ENCODE assay signal across 22 mouse cellular contexts in genomic region chr2:104605560-104605959, GRCm38 (mm10). TPM values are rescaled to one million over a fixed set of nuclear protein-coding genes. Genes with fewer than 3 reads are reported as not detected.
DNase-seq lines count a peak whose midpoint lies in the region; ATAC-seq and TF ChIP-seq lines count a peak whose summit lies in the region.
"Had no signal": no experiment of that assay in that cellular context is flagged by ENCODE, and none has a peak within 500 bp of the region (broad histone marks: within the 10 kb centered on the region; RNA-seq: fewer than 3 reads in every experiment).

No protein-coding gene starts in this region.

- DNase-seq in kidney, adult 9 months, result peak; percentile 45
- no peak for DNase-seq in liver
- DNase-seq in liver, postnatal 0 days, result no peak
- no peak for DNase-seq in left cerebral cortex, adult 11 months (ENCODE audit: low spot score)
- DNase-seq: adrenal gland, adult 2 months; adrenal gland, postnatal 14 days; cerebellum, adult 11 months; cerebellum, adult 2 months; cerebellum, adult 9-11 months; cerebellum, postnatal 25 days; forebrain, postnatal 0 days; gastrocnemius, adult 2 months; gastrocnemius, postnatal 14 days; heart, adult 11 months had no signal

- WGBS in kidney, embryonic 16.5 days, result 84% methylated on average over 1 of the region's 1 CpGs
- WGBS in liver, embryonic 15.5 days (ENCODE audit: insufficient replicate concordance), result 67% methylated on average over 1 of the region's 1 CpGs
- WGBS in liver, postnatal 0 days (ENCODE audit: insufficient replicate concordance), result 73% methylated on average over 1 of the region's 1 CpGs

- H3K4me3 ChIP-seq in kidney, embryonic 16.5 days (ENCODE audit: low read length), result no peak overlapping the region
- no peak overlapping the region for H3K4me3 ChIP-seq in liver, embryonic 15.5 days (replicated peaks)
- H3K4me3 ChIP-seq in liver, postnatal 0 days (ENCODE audit: low read depth, low read length), result no peak overlapping the region
- H3K4me3 ChIP-seq: embryonic facial prominence, embryonic 12.5 days; embryonic facial prominence, embryonic 15.5 days; gastrocnemius, adult 2 months; hindbrain, embryonic 12.5 days had no signal

- 0 out of 2 replicates have a peak, but pooled peaks cover 2% of the 10 kb centered on the region for H3K36me3 ChIP-seq in kidney, embryonic 16.5 days (ENCODE audit: insufficient read depth, low read length)
- H3K36me3 ChIP-seq in liver, embryonic 15.5 days (replicated peaks), result peaks cover 14% of the 10 kb centered on the region
- peaks cover 9% of the 10 kb centered on the region; the same call in 1 of the 2 replicates for H3K36me3 ChIP-seq in liver, postnatal 0 days (replicated peaks; ENCODE audit: insufficient read depth, low read length)
- H3K36me3 ChIP-seq: embryonic facial prominence, embryonic 12.5 days had no signal

- no peaks in the 10 kb centered on the region for H3K4me1 ChIP-seq in kidney, embryonic 16.5 days (ENCODE audit: insufficient read depth, low read length)
- no peaks in the 10 kb centered on the region; the same call in 1 of the 2 replicates for H3K4me1 ChIP-seq in liver, embryonic 15.5 days (replicated peaks)
- H3K4me1 ChIP-seq in liver, postnatal 0 days (ENCODE audit: insufficient read depth), result no peaks in the 10 kb centered on the region
- H3K4me1 ChIP-seq: embryonic facial prominence, embryonic 12.5 days; embryonic facial prominence, embryonic 15.5 days; hindbrain, embryonic 12.5 days had no signal

- H3K27me3 ChIP-seq in kidney, embryonic 16.5 days (ENCODE audit: insufficient read depth, low read length), result no peaks in the 10 kb centered on the region
- H3K27me3 ChIP-seq in liver, embryonic 15.5 days, result no peaks in the 10 kb centered on the region
- H3K27me3 ChIP-seq in liver, postnatal 0 days (ENCODE audit: insufficient read depth, low read length), result no peaks in the 10 kb centered on the region
- H3K27me3 ChIP-seq: embryonic facial prominence, embryonic 12.5 days; embryonic facial prominence, embryonic 15.5 days; hindbrain, embryonic 12.5 days had no signal

- H3K4me2 ChIP-seq in kidney, embryonic 16.5 days (replicated peaks; ENCODE audit: low read depth, low read length), result no peak overlapping the region
- no peak overlapping the region for H3K4me2 ChIP-seq in liver, embryonic 15.5 days
- no peak overlapping the region for H3K4me2 ChIP-seq in liver, postnatal 0 days (ENCODE audit: low read depth, low read length)
- H3K4me2 ChIP-seq: embryonic facial prominence, embryonic 12.5 days; embryonic facial prominence, embryonic 15.5 days; heart, embryonic 11.5 days; hindbrain, embryonic 12.5 days had no signal

- no peak overlapping the region for H3K9ac ChIP-seq in kidney, embryonic 16.5 days (replicated peaks; ENCODE audit: low read length)
- H3K9ac ChIP-seq in liver, embryonic 15.5 days, result no peak overlapping the region
- H3K9ac ChIP-seq in liver, postnatal 0 days (replicated peaks), result no peak overlapping the region
- H3K9ac ChIP-seq: embryonic facial prominence, embryonic 12.5 days; embryonic facial prominence, embryonic 15.5 days; forebrain, postnatal 0 days; hindbrain, embryonic 12.5 days had no signal

- no peak for TF ChIP-seq CTCF in liver, postnatal 0 days (IDR thresholded peaks at IDR 0.05; ENCODE audit: low read depth)

- H3K9me3 ChIP-seq in kidney, embryonic 16.5 days (ENCODE audit: low read length), result no peaks in the 10 kb centered on the region
- H3K9me3 ChIP-seq in liver, embryonic 15.5 days (replicated peaks), result no peaks in the 10 kb centered on the region
- H3K9me3 ChIP-seq in liver, postnatal 0 days (ENCODE audit: low read length), result no peaks in the 10 kb centered on the region
- H3K9me3 ChIP-seq: embryonic facial prominence, embryonic 12.5 days; embryonic facial prominence, embryonic 15.5 days; hindbrain, embryonic 12.5 days had no signal

- no peak overlapping the region for H3K27ac ChIP-seq in kidney, embryonic 16.5 days (ENCODE audit: low read length)
- no peak overlapping the region for H3K27ac ChIP-seq in liver, embryonic 15.5 days (replicated peaks)
- H3K27ac ChIP-seq in liver, postnatal 0 days (ENCODE audit: low read depth), result peak overlapping the region; percentile 31; the same call in 1 of the 2 replicates
- H3K27ac ChIP-seq: embryonic facial prominence, embryonic 12.5 days; embryonic facial prominence, embryonic 15.5 days; gastrocnemius, adult 2 months; hindbrain, embryonic 12.5 days had no signal

- TF ChIP-seq EP300 in liver, postnatal 0 days (IDR thresholded peaks at IDR 0.05; ENCODE audit: low read depth), result no peak

- no peak for ATAC-seq in kidney, embryonic 16.5 days (ENCODE audit: low FRiP score, low TSS enrichment)
- ATAC-seq in liver, embryonic 15.5 days (ENCODE audit: insufficient read depth), result peak; percentile 25; the same call in 1 of the 2 replicates
- peak; percentile 51; the same call in 1 of the 2 replicates for ATAC-seq in liver, postnatal 0 days
- ATAC-seq: CD4-positive, CD25-positive, alpha-beta regulatory T cell, adult 4 months; forebrain, embryonic 14.5 days; forebrain, postnatal 0 days had no signal

RNA-seq across cellular contexts. Expression of gene Cstf3, which starts 15.2 kb away (rescaled TPM):
- 62.9 and 74.6 TPM in 2 replicates for polyA plus RNA-seq in kidney, embryonic 16.5 days (2015; fragmentation: Nextera tagmentation; extraction: Ambion mirVana)
- polyA plus RNA-seq in liver, embryonic 15.5 days (2015; fragmentation: Nextera tagmentation; extraction: Ambion mirVana), result 22.7 and 24.9 TPM in 2 replicates
- polyA plus RNA-seq in liver, postnatal 0 days (2015; fragmentation: Nextera tagmentation; extraction: Ambion mirVana), result 23.0 and 24.3 TPM in 2 replicates
